Mouse (Mus musculus): Measurements from ENCODE around the gene Atp2c2.

GRCm38 (mm10) chr8:119679184-119679583 is 20.6 kb upstream of the Atp2c2 start:
- TF ChIP-seq USF1 (IDR thresholded peaks at IDR 0.05; ENCODE audit: low read depth, low read length): no peak
- no peak for TF ChIP-seq CTCF (IDR thresholded peaks at IDR 0.05 in 2 of 3, conservative IDR thresholded peaks at IDR 0.05 in 1 of 3; ENCODE audit: control insufficient read depth in 1 of 3, insufficient read depth in 1 of 3, low read depth in 2 of 3, low read length in 3 of 3, poor library complexity in 1 of 3, severe bottlenecking in 1 of 3)
- TF ChIP-seq JUND (IDR thresholded peaks at IDR 0.05; ENCODE audit: low read depth, low read length): no peak
- no peak for TF ChIP-seq SMC3 (IDR thresholded peaks at IDR 0.05; ENCODE audit: low read depth, low read length)
- no peak for TF ChIP-seq RCOR1 (IDR thresholded peaks at IDR 0.05; ENCODE audit: low read depth, low read length)
- TF ChIP-seq NELFE (IDR thresholded peaks at IDR 0.05; ENCODE audit: low read depth, low read length): no peak
